Mouse (Mus musculus) limb, embryonic 15.5 days (tissue): Measurements from ENCODE around the gene Mnd1. TPM values are rescaled to one million over a fixed set of nuclear protein-coding genes. Genes with fewer than 3 reads are reported as not detected.

ENCODE experiments used
- ATAC-seq: fragments of 200-750 bp; cut with Nextera tagmentation; 2 replicates; pipeline ENCODE4 v1.8.0; 2017; ENCODE audit warnings: low read depth, moderate TSS enrichment; ENCODE audit not compliant: insufficient number of reproducible peaks, low FRiP score, low TSS enrichment
- H3K27ac ChIP-seq: fragments of 300-500 bp; sonication (generic); 2 replicates; pipeline ENCODE4 v1.5.1; 2015; ENCODE audit warnings: moderate library complexity, mild to moderate bottlenecking, inconsistent platforms
- H3K27me3 ChIP-seq: fragments of 300-500 bp; sonication (generic); 2 replicates; pipeline ENCODE4 v1.6.1; 2015; ENCODE audit warnings: inconsistent platforms
- H3K36me3 ChIP-seq: fragments of 300-500 bp; sonication (generic); 2 replicates; pipeline ENCODE4 v1.6.1; 2015; ENCODE audit warnings: inconsistent platforms
- H3K4me1 ChIP-seq: fragments of 300-500 bp; sonication (generic); 2 replicates; pipeline ENCODE4 v1.6.1; 2015; ENCODE audit warnings: inconsistent platforms
- H3K4me2 ChIP-seq: fragments of 300-500 bp; sonication (generic); 2 replicates; pipeline ENCODE4 v1.6.1; 2015; ENCODE audit warnings: mild to moderate bottlenecking, inconsistent platforms
- H3K4me3 ChIP-seq: fragments of 300-500 bp; sonication (generic); 2 replicates; pipeline ENCODE4 v1.5.1; 2015; ENCODE audit warnings: mild to moderate bottlenecking, inconsistent platforms
- H3K9ac ChIP-seq: fragments of 300-500 bp; sonication (generic); 2 replicates; pipeline ENCODE4 v1.6.1; 2015; ENCODE audit warnings: inconsistent platforms
- H3K9me3 ChIP-seq: fragments of 300-500 bp; sonication (generic); 2 replicates; pipeline ENCODE4 v1.6.1; 2016; ENCODE audit warnings: inconsistent platforms
- WGBS: fragments of 180-500 bp; shearing (Covaris S2); methylation state at CpG from one replicate; pipeline ENCODE4 v1.1.7; 2015; 5-methylcytosine and 5-hydroxymethylcytosine counted together
- polyA plus RNA-seq: library from polyadenylated mRNA; unstranded; fragments of >200 nt; fragmentation: Nextera tagmentation; extraction: Ambion mirVana; gene quantifications from 2 replicates; pipeline ENCODE4 v1.2.1, GENCODE M21; 2015

Mnd1 gene
- polyA plus RNA-seq, 1 experiment from 2014 or later = 11.2 TPM

GRCm38 (mm10) chr3:84081208-84081722, 74.3 kb downstream of the Mnd1 start:
- no peak overlapping the region for H3K9ac ChIP-seq
- WGBS = 76% methylated on average over 4 of the region's 4 CpGs
- no peak overlapping the region for H3K4me3 ChIP-seq
- no peaks in the 10 kb centered on the region for H3K27me3 ChIP-seq
- no peak overlapping the region for H3K27ac ChIP-seq
- H3K4me1 ChIP-seq = no peaks in the 10 kb centered on the region
- ATAC-seq = no peak
- no peaks in the 10 kb centered on the region for H3K9me3 ChIP-seq
- no peak overlapping the region for H3K4me2 ChIP-seq
- H3K36me3 ChIP-seq = no peaks in the 10 kb centered on the region

- no peak for ATAC-seq
- WGBS = 85% methylated on average over 7 of the region's 7 CpGs
- no peaks in the 10 kb centered on the region for H3K9me3 ChIP-seq
Measured at GRCm38 (mm10) chr3:84080074-84080473, 75.5 kb downstream of the Mnd1 start.

GRCm38 (mm10) chr3:84077505-84077904, 78.1 kb downstream of the Mnd1 start:
- 75% methylated on average over 4 of the region's 4 CpGs for WGBS
- no peak overlapping the region for H3K9ac ChIP-seq
- no peaks in the 10 kb centered on the region for H3K4me1 ChIP-seq
- ATAC-seq = no peak
- H3K27ac ChIP-seq = no peak overlapping the region
- H3K27me3 ChIP-seq = no peaks in the 10 kb centered on the region
- H3K9me3 ChIP-seq = no peaks in the 10 kb centered on the region
- no peaks in the 10 kb centered on the region for H3K36me3 ChIP-seq
- H3K4me2 ChIP-seq = no peak overlapping the region
- H3K4me3 ChIP-seq = no peak overlapping the region

More at GRCm38 (mm10) chr3:84080074-84080473, 75.5 kb downstream of the Mnd1 start:
- Histone ChIP-seq H3K4me3 (no peak overlapping the region), H3K4me2 (no peak overlapping the region), H3K36me3 (no peaks in the 10 kb centered on the region), H3K27ac (no peak overlapping the region), H3K27me3 (no peaks in the 10 kb centered on the region), H3K4me1 (no peaks in the 10 kb centered on the region), H3K9ac (no peak overlapping the region)

- 79% methylated on average over 13 of the region's 13 CpGs for WGBS
- Histone ChIP-seq H3K27me3 (no peaks in the 10 kb centered on the region), H3K9ac (no peak overlapping the region), H3K4me2 (no peak overlapping the region), H3K36me3 (no peaks in the 10 kb centered on the region), H3K4me3 (no peak overlapping the region), H3K4me1 (no peaks in the 10 kb centered on the region), H3K27ac (no peak overlapping the region), H3K9me3 (no peaks in the 10 kb centered on the region)
- ATAC-seq = no peak
Measured at GRCm38 (mm10) chr3:84076543-84077332, 78.8 kb downstream of the Mnd1 start.

GRCm38 (mm10) chr3:84075516-84075915, 80.1 kb downstream of the Mnd1 start:
- no peak overlapping the region for H3K9ac ChIP-seq
- WGBS = 47% methylated on average over 4 of the region's 4 CpGs
- H3K27me3 ChIP-seq = no peaks in the 10 kb centered on the region
- no peak for ATAC-seq
- H3K4me3 ChIP-seq = no peak overlapping the region
- no peaks in the 10 kb centered on the region for H3K9me3 ChIP-seq
- no peak overlapping the region for H3K27ac ChIP-seq
- no peaks in the 10 kb centered on the region for H3K36me3 ChIP-seq
- no peak overlapping the region for H3K4me2 ChIP-seq
- H3K4me1 ChIP-seq = no peaks in the 10 kb centered on the region

GRCm38 (mm10) chr3:84074777-84075176, 80.8 kb downstream of the Mnd1 start:
- H3K9me3 ChIP-seq = no peaks in the 10 kb centered on the region
- H3K27me3 ChIP-seq = no peaks in the 10 kb centered on the region
- H3K4me1 ChIP-seq = no peaks in the 10 kb centered on the region
- H3K27ac ChIP-seq = no peak overlapping the region
- WGBS = 90% methylated on average over 2 of the region's 2 CpGs
- H3K9ac ChIP-seq = no peak overlapping the region
- no peaks in the 10 kb centered on the region for H3K36me3 ChIP-seq
- H3K4me2 ChIP-seq = no peak overlapping the region
- no peak overlapping the region for H3K4me3 ChIP-seq
- ATAC-seq = no peak

GRCm38 (mm10) chr3:84071641-84072040, 83.9 kb downstream of the Mnd1 start:
- no peak overlapping the region for H3K27ac ChIP-seq
- H3K9ac ChIP-seq = no peak overlapping the region
- H3K9me3 ChIP-seq = no peaks in the 10 kb centered on the region
- WGBS = 17% methylated on average over 2 of the region's 2 CpGs
- H3K27me3 ChIP-seq = no peaks in the 10 kb centered on the region
- no peak overlapping the region for H3K4me3 ChIP-seq
- H3K4me1 ChIP-seq = no peaks in the 10 kb centered on the region
- H3K4me2 ChIP-seq = no peak overlapping the region
- H3K36me3 ChIP-seq = no peaks in the 10 kb centered on the region
- no peak for ATAC-seq

- H3K4me3 ChIP-seq = no peak overlapping the region
- ATAC-seq = no peak
- WGBS = 83% methylated on average over 8 of the region's 8 CpGs
Measured at GRCm38 (mm10) chr3:84070811-84071210, 84.8 kb downstream of the Mnd1 start.

GRCm38 (mm10) chr3:84068831-84069709, 86.5 kb downstream of the Mnd1 start:
- H3K4me3 ChIP-seq = no peak overlapping the region
- H3K36me3 ChIP-seq = no peaks in the 10 kb centered on the region
- H3K27me3 ChIP-seq = no peaks in the 10 kb centered on the region
- no peak overlapping the region for H3K9ac ChIP-seq
- no peaks in the 10 kb centered on the region for H3K9me3 ChIP-seq
- no peak for ATAC-seq
- H3K4me1 ChIP-seq = no peaks in the 10 kb centered on the region
- no peak overlapping the region for H3K4me2 ChIP-seq
- H3K27ac ChIP-seq = no peak overlapping the region
- WGBS = 82% methylated on average over 13 of the region's 13 CpGs

More at GRCm38 (mm10) chr3:84070811-84071210, 84.8 kb downstream of the Mnd1 start:
- Histone ChIP-seq H3K9me3 (no peaks in the 10 kb centered on the region), H3K36me3 (no peaks in the 10 kb centered on the region), H3K4me1 (no peaks in the 10 kb centered on the region), H3K9ac (no peak overlapping the region), H3K27me3 (no peaks in the 10 kb centered on the region), H3K4me2 (no peak overlapping the region), H3K27ac (no peak overlapping the region)

GRCm38 (mm10) chr3:84065825-84066224, 89.8 kb downstream of the Mnd1 start:
- H3K4me2 ChIP-seq = no peak overlapping the region
- H3K36me3 ChIP-seq = no peaks in the 10 kb centered on the region
- H3K27ac ChIP-seq = no peak overlapping the region
- no peaks in the 10 kb centered on the region for H3K9me3 ChIP-seq
- no peak for ATAC-seq
- 80% methylated on average over 4 of the region's 4 CpGs for WGBS
- H3K4me1 ChIP-seq = peaks cover 2% of the 10 kb centered on the region; the same call in 1 of the 2 replicates
- no peak overlapping the region for H3K9ac ChIP-seq
- H3K27me3 ChIP-seq = no peaks in the 10 kb centered on the region
- H3K4me3 ChIP-seq = no peak overlapping the region

- H3K9me3 ChIP-seq = no peaks in the 10 kb centered on the region
- H3K4me1 ChIP-seq = peaks cover 16% of the 10 kb centered on the region
- no peaks in the 10 kb centered on the region for H3K36me3 ChIP-seq
- no peak for ATAC-seq
- H3K9ac ChIP-seq = no peak overlapping the region
- WGBS = 74% methylated on average over 2 of the region's 2 CpGs
- no peak overlapping the region for H3K4me2 ChIP-seq
- H3K27ac ChIP-seq = no peak overlapping the region
- no peaks in the 10 kb centered on the region for H3K27me3 ChIP-seq
- H3K4me3 ChIP-seq = no peak overlapping the region
Measured at GRCm38 (mm10) chr3:84063369-84063914, 92.1 kb downstream of the Mnd1 start.
